In genomic region chr13:20218126-20218525, GRCm38 (mm10) we compare ENCODE assay signal across 14 mouse cellular contexts.
"Had no signal": no experiment of that assay in that cellular context is flagged by ENCODE, and none has a peak within 500 bp of the region (broad histone marks: within the 10 kb centered on the region; RNA-seq: fewer than 3 reads in every experiment).

No protein-coding gene starts in this region.

- H3K27me3 ChIP-seq: limb, embryonic 15.5 days; liver, embryonic 12.5 days; midbrain, embryonic 12.5 days; neural tube, embryonic 13.5 days had no signal

- H3K4me1 ChIP-seq: liver, embryonic 12.5 days; midbrain, embryonic 12.5 days; neural tube, embryonic 13.5 days had no signal

- H3K9ac ChIP-seq: limb, embryonic 15.5 days; liver, embryonic 12.5 days; midbrain, embryonic 12.5 days; neural tube, embryonic 13.5 days had no signal

- H3K36me3 ChIP-seq: limb, embryonic 15.5 days; liver, embryonic 12.5 days; midbrain, embryonic 12.5 days; neural tube, embryonic 13.5 days had no signal

- ATAC-seq: liver, embryonic 12.5 days; midbrain, embryonic 16.5 days had no signal

- H3K4me3 ChIP-seq: limb, embryonic 15.5 days; liver, embryonic 12.5 days; midbrain, embryonic 12.5 days; neural tube, embryonic 13.5 days had no signal

- H3K4me2 ChIP-seq: limb, embryonic 15.5 days; liver, embryonic 12.5 days; midbrain, embryonic 12.5 days; neural tube, embryonic 13.5 days had no signal

- H3K9me3 ChIP-seq: limb, embryonic 15.5 days; liver, embryonic 12.5 days; midbrain, embryonic 12.5 days; neural tube, embryonic 13.5 days had no signal

- H3K27ac ChIP-seq: limb, embryonic 15.5 days; liver, embryonic 12.5 days; midbrain, embryonic 12.5 days; neural tube, embryonic 13.5 days had no signal

- DNase-seq: kidney, adult 8-10 months; kidney, postnatal 25 days; layer of hippocampus, postnatal 36 days; lung, postnatal 14 days; retina, postnatal 1 day; right cerebral cortex, postnatal 4 days; spleen, adult 18-20 months; thymus, adult 18-20 months; thymus, postnatal 25 days had no signal
